Mouse (Mus musculus) thymus, postnatal 36 days (tissue): ENCODE results near the gene Twf1.

Experiments used
- DNase-seq, 2 experiments: peaks; one replicate each; pipeline ENCODE4 v3.0.0; 2022; ENCODE audit warnings: mixed read lengths in 2 of 2

Twf1 gene

DNA sequence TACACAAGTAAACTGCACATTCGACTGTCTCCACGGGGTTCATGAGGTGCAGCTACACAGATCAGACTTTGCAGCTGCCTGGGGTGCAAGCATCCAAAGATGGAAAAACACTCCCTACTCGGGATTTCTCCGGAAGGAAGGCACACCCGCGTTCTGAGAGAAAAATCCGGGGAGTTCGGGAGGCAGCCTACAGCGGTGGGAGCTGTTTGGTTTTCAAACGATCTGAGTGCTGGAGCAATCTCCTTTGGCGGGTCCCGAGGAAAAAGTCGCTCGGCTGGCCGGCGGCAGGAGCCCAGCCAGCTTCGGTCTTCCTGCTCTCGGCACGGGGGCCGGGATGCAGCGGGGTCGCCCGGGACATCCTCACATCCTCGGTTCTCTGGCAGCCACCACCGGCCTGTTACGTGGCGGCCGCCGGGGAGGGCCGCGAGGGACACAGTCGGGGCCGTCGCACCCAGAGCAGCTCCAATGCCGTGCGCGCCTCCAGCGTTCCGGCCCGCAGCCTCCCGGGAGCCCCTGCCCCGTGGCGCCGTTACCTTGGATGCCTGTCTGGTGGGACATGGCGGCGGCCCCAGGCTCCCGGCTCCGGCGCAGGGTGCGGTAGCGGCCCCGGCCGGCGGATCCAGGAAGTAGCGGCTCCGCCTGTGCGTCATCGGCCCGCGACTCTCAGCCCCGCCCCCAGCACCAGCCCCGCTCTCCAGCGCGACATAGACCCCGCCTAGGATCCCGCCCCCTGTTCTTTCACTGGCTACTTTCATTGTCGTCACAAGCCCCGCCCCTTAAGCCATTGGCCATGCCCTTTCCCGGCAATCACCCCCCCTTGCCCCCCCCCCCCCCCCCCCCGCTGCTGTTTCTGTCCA, at the start of gene Twf1:
TSS of gene Twf1 (minus strand) at position 671 of the 857 bp plus-strand sequence.
- DNase-seq: peak; percentile 98

DNA sequence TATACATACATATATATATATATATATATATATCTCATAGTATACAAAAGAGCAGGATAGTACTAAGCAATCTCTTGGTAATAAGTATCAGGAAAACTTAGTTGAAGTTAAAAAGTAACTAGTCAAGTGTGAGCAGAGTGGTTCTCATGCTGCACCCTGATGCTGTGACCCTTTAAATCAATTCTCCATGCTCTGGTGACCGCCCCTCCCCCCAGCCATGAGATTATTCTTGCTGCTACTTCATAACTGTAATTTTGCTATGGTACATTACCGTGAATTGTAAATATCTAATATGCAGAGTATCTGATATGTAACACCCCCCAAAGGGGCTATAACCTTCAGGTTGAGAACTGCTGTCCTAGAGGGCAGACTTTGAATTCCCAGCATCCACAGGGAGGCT, 49.4 kb upstream of the Twf1 start:
- DNase-seq: no peak

DNA sequence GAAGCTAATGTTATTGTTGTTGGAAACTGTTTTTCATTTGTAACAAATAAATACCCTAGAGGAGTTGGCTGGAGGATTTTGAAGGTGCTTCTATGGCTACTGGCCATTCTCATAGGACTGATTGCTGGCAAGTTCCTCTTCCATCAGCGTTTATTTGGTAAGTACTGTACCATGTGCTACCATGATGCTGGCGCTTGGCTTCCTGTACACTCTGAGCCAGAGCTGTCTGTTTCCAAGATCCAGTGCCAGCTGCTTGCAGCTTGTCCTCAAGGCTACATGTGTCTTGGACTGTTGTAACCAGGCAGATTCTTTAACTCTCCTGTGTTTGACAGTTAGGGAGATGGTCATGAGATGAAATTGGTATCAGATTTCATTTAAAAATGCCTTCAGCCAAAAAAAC, 48.5 kb upstream of the Twf1 start:
- no peak for DNase-seq

DNA sequence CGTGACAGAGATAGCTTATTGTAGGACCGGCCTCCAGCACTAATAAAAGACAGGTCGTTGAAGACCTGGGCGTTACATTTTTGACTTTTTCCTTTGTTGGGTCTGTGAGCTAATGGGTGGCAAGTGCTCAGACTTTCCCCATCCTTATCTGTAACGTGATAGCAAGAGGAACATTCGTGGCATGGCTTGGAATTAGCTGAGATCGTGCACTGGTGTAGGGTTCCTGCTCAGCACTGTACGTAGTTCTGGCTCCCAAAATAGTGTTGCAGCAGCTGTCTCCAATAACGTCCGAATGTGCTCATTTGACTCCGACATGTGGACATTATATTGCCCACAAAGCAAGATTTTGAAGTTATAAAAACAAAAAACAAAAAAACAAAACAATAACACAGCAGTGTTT, 44.8 kb upstream of the Twf1 start:
- no peak for DNase-seq

DNA sequence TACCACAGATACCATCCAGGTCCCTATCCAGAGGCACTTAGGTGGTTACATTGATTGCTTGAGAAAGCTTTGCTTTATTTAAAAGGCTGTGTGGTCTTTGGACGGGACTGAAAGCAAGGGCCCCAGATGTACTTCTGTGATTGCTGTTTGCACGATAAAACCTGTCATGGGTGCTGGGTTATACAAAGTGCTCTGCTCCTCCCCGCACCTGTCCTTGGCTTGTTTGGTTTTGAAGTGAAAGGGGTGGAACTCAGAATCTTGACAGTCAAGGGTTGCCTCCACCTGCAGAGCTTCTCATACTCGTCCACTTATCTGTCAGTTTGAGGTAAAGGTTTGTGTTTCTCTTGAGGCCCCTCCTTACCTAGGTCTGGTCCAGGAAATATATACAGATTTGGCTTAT, 40.9 kb upstream of the Twf1 start:
- DNase-seq: no peak

DNA sequence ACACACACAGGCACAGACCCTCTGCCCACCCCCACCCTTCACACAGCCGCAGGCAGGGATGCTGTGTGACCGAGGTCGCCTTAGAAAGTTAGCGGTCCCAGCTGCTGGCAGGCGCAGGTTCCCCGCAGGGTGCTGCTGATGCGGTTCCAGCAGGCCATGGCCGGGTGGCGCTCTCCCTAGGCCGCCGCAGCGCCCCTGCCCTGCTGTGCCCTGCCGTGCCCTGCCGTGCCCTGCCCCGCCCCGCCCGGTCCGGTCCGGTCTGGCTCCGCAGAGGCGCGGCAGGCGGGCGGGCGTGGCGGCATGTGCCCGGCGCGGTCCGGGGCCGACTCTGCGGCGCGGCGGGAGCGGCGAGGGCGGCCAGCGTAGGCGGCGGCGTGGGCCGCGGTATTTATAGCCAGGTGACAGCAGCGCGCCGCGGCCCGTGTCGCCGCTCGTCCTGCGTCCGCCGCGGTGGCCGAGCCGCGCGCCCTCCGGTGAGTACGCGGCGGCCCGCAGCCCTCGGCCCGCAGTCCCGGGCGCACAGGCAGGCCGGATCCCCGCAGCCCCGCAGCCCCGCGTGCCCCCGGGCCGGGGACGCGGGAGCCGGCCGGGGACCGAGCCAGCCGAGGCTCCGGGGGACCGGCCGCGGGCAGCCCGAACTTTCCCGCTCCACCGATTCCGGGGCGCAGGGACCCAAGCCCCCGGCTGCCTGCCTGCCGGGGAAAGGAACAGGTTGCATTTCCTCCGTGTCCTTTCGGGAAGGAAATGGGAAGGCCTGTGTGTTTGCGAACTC, 39.3 kb upstream of the Twf1 start, which contains the start of gene Tmem117:
TSS of gene Tmem117 (plus strand) at position 403 of the 772 bp plus-strand sequence.
- no peak for DNase-seq

DNA sequence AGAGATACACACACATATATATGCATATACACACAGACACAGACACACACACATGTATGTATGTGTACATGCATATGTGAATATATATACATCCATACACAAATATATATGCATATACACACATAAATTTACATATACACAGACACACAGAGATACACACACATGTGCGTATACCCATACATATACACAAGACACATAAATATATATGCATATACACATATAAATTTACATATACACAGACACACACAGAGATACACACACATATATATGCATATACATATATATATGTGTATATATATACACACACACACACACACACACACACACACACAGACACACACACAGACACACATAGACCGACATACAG, 38.8 kb upstream of the Twf1 start:
- DNase-seq: no peak

DNA sequence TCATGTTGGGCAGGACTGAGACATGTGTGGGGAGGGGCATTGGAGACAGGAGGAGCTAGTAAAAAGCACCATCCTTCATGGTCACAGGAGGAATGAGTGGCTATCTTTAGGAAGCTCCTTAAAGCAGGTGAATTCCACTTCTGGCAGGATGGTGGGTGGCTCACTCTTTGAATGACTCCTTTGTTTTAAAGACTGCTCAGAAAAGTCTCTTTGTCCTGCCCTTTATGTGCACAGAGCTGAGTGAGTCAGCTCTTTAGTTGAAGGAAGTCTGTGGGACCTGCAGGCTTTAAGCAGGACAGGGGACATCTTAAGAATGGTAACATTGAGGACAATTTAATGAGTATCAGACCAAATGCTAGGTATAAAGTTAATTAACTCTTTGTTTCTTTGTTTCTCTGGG, 31.2 kb upstream of the Twf1 start:
- no peak for DNase-seq

DNA sequence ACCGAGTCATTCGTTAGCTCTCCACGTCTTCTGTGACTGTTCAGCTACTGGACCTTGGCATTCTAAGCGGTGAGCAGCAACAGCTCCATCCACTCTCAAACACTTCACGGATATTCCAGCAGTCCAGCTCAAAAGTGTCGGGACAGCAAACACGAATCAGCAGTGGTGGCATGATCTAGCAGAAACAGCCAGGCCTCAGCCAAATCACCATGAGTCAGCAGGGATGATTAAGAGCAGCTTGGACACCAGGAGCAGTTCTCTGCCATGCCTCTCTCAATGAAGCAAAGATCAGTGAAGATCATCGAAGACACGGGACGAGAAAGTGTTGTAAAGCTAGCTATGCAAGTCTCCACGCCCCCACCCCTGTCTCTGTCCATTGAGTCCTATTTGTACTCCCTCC, 26.3 kb upstream of the Twf1 start:
- DNase-seq: no peak

DNA sequence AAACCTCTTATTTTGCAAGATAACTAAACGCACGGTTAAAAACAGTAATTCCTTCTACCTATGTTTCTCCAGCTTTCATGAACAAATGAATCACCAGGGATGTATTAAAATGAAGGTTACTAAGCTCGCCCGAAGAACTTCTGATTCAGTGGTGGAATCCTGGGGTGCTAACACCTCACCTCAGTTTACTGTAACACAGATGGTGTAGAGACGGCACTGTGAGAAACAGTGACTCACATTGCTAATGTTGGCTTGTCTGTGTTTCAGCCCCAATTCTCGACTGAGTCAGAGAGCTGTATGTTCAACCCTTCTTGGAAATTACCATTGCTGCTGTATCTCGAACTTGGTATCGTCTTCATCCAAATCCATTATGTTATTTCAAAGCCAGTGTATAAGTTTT, 18.1 kb upstream of the Twf1 start:
- DNase-seq: no peak

DNA sequence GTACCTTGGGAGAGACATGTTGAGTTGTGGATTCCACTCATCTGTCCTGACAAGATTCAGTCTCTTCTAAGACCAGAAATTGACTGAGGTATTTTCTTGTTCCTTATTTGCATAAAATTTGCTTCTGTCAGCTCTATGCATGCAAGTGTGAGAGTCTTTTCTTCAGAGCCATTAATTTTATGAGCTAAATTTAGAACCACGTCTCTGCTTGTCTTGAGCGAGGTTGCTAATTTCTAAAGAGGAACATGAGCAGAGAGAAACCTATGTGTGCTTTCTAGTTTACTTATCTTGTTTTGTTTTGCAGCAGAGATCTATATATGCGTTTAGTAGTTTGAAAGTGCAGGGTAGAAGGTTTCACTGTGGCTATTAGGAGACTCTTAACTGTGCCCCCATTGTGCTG, 12.8 kb upstream of the Twf1 start:
- DNase-seq: no peak

DNA sequence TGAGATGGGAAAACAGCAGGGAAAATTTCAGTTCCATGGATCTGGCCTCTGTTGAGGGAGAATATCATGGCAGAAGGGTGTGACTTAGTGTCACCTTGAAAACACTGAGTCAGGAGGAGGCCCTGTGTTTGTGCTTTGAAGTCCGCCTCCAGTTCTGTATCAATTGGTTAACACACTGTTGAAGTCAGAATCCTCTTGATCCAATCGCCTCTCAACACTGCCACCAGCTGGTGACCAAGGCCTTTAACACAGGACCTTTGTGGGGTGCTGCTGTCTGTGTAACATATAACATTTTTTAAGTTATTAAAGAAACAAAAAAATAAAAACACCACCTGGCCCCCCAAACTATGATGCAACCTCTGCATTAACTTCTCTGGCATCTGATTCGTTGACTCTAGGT, 11.7 kb upstream of the Twf1 start:
- DNase-seq: peak; percentile 37 to 42

DNA sequence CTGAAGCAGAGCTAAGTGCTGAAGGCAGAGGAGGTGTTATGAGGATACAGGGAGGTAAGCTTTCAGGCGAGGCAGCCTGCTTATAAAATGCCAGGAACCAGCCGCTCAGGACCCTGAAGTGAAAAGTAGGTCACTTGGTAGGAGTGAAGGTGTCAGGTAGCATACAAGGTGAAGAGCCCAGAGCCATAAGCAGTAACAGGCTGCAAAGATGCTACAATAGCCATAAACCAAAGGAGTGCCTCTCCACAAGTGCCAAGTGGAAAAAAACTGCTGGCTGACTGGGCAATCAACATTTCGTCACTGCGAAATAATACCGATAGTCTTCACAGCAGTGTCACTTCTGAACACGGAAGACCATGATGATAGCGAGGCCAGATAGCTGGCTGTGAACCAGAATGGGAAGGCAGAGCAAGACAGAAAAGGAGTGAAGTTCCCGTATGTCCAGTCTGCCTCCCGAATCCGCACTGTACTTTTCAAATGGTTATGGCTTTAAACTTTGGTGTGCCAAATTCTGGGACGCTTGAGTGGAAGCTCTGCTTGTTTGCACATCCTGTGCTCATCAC, 10.5 kb upstream of the Twf1 start:
- DNase-seq: no peak

DNA sequence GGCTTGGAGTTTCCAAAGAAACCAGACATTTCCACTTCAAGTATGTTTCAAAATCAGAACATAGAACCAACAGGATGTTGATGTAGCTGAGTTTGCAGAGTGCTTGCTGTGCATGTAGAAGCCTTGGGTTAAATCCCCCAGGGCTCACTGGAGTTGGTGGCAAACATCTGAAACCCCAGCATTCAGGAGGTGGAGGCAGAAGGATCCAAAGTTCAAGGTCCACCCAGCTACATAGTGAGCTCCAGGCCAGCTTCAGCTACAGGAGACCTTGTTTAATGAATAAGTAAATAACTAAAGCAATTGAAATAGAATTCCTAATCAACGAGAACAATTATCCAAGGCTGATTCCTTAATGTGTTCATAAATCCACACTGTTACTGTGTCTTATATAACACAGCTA, 3.9 kb upstream of the Twf1 start:
- no peak for DNase-seq

DNA sequence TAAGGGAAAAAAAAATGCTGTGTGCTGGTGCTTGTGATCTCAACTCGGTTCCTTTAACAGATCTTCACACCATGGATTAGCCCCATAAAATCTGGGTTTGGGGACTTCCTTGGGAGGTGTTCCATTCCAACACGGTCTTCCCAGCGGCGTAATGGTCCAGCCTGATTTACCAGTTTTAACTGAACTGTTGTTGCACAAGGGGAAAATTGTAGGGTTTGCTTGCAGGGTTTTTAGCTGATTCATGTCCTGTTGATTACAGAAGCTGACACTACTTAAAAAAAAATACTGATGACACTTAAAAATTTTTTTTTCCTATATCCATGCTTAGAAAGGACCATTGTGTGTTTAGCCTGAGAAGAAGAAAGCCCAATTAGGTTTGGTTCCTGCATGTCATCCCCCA, 1.7 kb upstream of the Twf1 start:
- no peak for DNase-seq

DNA sequence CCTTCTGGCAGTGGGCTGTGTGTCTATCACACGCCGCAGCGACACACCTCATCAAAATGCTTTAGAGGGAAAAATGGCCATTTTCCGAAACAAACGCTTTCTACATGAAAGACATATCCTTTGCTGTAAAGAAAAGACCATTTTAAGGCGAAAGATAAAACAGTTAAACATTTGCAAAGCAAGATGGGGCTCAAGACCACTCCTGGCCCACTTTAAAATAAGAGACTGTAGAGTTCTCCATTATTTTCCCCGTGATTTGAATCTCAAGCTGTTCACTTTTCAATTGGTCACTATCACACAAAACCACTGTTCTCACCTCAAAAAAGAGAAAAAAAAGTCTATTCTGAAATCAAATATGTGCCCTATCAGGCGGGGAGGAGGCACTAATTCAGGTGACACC, 394 bp upstream of the Twf1 start:
- DNase-seq: no peak

DNA sequence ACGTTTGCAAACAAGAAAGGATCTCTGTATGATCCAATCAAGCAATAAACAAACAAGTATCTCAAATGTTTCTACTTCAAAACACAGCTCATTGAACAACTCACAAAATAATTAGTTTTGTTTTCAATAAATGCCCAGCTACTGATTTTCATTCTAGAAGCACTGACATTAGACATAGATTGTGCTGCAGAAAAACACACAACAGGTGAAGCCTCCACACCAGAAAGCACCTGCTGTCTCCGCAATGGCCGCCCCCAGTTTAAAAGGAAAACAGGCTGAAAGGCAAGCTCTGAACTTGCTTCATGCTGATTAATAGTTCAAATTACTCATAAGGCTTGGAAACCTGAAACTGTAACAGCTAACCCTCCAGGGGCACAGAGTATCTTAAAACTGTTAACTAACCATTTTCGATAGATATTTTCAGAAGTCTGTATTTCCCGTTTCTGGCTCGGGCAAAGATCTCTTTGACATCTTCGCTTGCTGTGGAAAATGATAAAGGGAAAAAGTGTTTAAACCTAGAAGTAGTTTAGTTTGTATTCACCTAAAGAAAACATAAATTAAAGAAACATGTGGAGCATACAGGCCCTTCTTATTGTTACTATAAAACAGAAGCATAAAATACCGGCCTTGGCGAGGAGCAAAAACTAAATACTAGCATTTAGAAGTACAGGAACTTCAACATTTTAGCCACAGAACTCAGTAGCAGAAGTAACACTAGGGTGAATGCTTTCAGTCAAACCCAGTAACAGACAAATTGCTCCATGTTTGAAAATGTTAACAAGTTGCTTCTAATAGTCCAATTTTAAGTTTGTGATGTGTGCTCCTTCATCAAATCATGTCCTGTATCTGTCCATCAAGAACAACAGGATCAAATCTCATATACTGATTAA, 1.6 kb downstream of the Twf1 start:
- no peak for DNase-seq

DNA sequence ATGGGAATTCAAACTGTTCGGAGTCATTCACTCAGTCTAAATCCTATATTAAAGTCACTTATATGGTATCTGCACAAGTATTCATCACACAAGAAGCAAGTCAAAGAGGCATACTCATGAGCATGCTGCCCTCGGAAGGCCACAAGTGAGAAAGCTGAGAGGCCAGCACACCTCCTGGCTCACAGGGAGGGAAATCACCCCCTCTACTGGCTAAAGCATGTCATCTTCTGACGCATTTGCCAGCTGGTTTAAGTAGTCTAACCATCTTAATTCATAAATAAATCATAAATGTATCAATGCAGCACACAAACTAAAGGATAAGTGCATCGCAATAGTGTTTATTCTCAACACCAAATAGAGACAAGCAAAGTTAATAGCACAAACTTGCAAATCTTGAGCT, 5.0 kb downstream of the Twf1 start:
- DNase-seq: no peak

DNA sequence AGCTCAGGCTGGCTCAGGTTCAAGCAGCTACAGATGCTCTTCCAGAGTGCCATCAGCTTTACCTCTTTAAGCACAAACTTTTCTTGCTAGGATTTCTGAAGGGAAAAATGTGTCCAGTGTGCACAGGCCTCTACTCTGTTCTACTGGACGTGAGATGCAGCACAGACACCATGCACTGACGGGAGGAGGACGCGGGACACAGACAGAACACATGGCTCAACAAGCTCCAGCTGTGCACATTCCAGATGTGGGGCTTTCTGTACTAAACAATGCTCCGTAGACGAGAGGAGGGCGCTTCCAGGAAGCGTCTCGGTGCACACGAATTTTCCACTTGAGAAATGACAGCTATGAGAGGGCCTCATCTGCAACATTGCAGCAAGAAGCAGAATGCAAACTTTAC, 6.5 kb downstream of the Twf1 start:
- DNase-seq: no peak

DNA sequence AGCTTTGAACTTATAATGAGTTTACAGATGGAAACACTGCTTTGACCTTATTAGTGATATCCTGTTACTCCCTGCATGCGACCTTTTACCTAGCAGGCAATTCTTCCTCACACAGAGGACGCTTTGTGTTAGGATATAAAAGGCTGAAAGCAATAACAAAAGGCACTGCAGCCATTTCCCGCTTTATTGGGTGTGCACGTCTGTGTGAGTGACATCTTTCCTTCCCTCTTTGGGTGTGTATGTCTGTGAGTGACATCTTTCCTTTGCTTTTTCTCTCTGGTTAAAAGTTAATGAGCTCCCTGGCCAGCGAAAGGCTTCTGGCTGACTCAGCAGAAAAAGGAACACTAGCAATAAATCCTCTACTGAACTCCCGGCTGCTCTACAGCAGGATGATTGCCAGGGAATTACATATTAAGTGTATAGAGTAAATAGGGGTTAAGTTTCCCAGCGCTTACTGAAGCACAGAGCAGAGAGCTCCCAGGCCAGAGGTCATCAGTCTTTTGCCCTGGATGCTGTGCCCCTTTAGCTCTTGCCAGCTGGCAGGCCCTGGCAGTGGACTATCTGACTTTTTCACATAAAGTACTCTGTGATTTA, 7.6 kb downstream of the Twf1 start:
- DNase-seq: no peak

DNA sequence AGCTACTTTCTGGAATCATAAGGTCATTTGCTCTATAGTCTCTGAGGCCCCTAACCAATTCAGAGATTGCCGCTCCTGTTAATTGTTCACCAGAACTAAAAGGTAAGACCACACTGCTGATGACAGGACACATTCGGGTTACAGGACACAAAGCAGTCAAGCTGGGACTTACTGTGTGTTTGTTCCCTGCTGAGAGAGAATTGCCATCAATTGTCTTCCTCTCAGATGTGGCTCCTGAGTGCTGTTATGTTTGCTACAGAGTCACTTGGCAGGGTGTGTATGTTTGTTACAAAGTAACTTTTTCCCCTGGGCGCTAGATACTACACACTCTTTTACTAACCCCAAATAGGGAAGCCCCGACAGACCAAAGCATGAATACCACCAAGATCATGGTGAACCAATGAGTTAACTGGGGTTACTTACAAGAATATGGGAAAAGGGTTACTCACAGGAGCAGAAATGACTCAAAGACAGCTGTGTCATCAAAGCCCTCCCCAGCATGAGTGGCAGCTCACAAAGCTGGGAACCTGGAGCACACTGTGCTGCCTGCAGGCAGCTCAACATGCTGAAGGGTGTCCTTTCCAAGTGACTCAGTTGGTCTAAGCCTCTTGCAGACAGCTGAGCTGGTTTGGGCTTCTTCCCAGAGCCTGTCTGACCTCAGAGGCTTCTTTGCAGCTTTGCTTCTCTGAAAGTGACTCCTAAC, 15.0 kb downstream of the Twf1 start:
- no peak for DNase-seq

DNA sequence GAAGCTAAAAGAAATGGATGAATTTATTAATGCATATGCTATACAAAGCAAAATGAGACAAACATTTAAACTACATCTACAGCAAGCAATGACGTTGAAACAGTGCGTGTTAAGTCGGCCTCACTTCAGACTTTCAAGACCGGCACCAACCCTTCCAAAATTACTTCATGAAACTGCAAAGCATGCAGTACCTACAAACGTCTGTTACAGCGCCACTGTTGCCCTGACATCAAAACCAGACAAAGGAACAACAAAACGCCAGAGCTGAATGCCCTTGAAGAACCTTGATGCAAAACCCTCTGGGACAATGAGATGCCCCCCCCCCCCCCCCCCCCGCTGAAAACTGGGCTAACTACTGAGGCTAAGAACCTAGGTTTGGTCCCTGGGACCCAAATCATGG, 16.9 kb downstream of the Twf1 start:
- DNase-seq: no peak
